Mouse (Mus musculus): ENCODE data around the gene Pcnx. TPM values are rescaled to one million over a fixed set of nuclear protein-coding genes. Genes with fewer than 3 reads are reported as not detected.

Pcnx gene
- total and polyA plus RNA-seq, 2 experiments from 2014 or later = 8.2 to 46.6 TPM

DNA sequence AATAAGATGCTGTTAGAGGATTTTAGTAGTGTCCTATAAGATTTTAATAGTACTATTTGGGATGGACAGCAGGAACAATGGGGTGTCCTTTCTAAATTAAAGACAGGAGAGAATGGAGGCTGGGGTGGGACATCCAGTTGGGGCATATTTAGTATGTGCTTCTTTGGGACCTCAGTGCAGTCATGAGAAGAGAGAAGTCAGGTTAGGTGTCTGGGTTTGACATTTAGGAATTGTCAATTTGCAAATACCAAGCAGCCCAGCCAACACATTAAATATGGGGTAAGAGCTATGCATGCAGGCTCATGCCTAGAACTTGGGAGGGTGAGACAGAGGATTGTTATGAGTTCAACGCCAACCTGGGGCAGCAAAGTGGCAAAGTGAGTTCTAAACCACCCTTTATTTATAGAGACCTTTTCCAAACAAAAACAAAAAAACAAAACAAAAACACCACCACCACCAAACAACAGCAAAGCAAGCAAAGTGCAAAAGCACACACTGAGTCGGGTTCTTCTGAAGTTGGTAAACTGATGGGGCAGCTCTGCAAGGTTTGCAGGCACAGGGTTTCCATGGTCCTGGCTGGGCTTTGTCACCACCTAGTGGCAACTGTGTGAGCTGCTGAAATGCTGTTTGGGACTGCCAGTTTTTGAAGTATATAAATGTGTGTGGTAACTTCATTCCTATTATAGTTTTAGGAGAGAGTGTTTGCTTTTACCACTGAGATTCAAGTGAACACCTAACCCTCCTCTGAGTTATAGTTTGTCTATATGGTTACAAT is 55.5 kb downstream of the Pcnx start:
- WGBS = 54% methylated on average over 2 of the region's 2 CpGs
- Histone ChIP-seq H3K9ac (replicated peaks; ENCODE audit: low read length, poor library complexity, severe bottlenecking) (no peak overlapping the region), H3K4me2 (ENCODE audit: low read depth, low read length, poor library complexity, severe bottlenecking) (no peak overlapping the region), H3K36me3 (ENCODE audit: insufficient read depth, low read length) (peaks cover 18% of the 10 kb centered on the region), H3K4me1 (ENCODE audit: insufficient read depth, low read length) (no peaks in the 10 kb centered on the region), H3K27ac (ENCODE audit: low read depth, low read length) (no peak overlapping the region), H3K9me3 (ENCODE audit: low read length) (no peaks in the 10 kb centered on the region), H3K27me3 (ENCODE audit: insufficient read depth, low read length) (no peaks in the 10 kb centered on the region), H3K4me3 (ENCODE audit: low read depth, low read length) (no peak overlapping the region)
- DNase-seq (ENCODE audit: low spot score) (peak; percentile 81), ATAC-seq (ENCODE audit: low FRiP score) (peak; percentile 70; the same call in 1 of the 2 replicates)
- TF ChIP-seq CTCF (IDR thresholded peaks at IDR 0.05) = peak; percentile 95

DNA sequence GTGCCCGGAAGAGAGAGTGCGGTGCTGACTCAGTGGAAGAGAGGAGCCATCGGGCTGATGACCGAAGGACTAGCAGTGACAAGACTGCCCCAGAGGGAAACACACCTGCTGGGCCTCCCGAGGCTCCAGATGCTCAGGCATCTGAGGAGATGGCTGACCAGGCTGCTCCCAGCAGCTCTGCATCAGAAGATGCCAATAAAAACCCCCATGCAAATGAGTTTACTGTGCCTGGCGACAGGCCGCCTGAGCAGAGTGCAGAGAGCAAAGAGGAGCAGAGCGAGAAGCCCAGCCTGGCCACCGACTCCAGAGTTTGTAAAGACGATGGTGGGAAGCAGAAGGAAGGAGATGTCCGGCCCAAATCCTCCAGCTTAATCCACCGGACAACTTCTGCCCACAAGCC is 58.5 kb downstream of the Pcnx start:
- H3K36me3 ChIP-seq (ENCODE audit: insufficient read depth, low read length) = peaks cover 18% of the 10 kb centered on the region
- ATAC-seq (ENCODE audit: low FRiP score) (no peak), DNase-seq (ENCODE audit: low spot score) (no peak)
- 90% methylated on average over 12 of the region's 12 CpGs for WGBS
- TF ChIP-seq CTCF (IDR thresholded peaks at IDR 0.05) = no peak
- no peak overlapping the region for H3K4me3 ChIP-seq (ENCODE audit: low read depth, low read length)
- H3K9me3 ChIP-seq (ENCODE audit: low read length) = no peaks in the 10 kb centered on the region
- no peaks in the 10 kb centered on the region for H3K4me1 ChIP-seq (ENCODE audit: insufficient read depth, low read length)
- H3K27ac ChIP-seq (ENCODE audit: low read depth, low read length) = no peak overlapping the region
- no peak overlapping the region for H3K4me2 ChIP-seq (ENCODE audit: low read depth, low read length, poor library complexity, severe bottlenecking)
- H3K9ac ChIP-seq (replicated peaks; ENCODE audit: low read length, poor library complexity, severe bottlenecking) = no peak overlapping the region
- H3K27me3 ChIP-seq (ENCODE audit: insufficient read depth, low read length) = no peaks in the 10 kb centered on the region

DNA sequence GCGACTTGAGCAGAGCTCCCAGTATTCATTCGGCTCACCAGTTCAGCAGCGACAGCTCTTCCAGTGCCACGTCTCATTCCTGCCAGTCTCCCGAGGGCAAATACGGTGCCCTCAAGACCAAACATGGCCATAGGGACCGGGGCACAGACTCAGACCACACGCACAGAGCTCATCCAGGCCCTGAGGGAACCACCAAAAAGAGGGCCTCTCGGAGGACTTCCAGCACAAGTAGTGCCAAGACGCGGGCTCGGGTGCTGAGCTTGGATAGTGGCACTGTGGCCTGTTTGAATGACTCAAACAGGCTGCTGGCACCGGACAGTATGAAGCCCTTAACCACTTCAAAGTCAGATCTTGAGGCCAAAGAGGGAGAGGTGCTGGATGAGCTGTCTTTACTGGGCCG is 59.1 kb downstream of the Pcnx start:
- ATAC-seq (ENCODE audit: low FRiP score) (no peak), DNase-seq (ENCODE audit: low spot score) (no peak)
- H3K4me1 ChIP-seq (ENCODE audit: insufficient read depth, low read length) = no peaks in the 10 kb centered on the region
- no peak overlapping the region for H3K9ac ChIP-seq (replicated peaks; ENCODE audit: low read length, poor library complexity, severe bottlenecking)
- no peaks in the 10 kb centered on the region for H3K27me3 ChIP-seq (ENCODE audit: insufficient read depth, low read length)
- H3K4me3 ChIP-seq (ENCODE audit: low read depth, low read length) = no peak overlapping the region
- no peaks in the 10 kb centered on the region for H3K9me3 ChIP-seq (ENCODE audit: low read length)
- no peak overlapping the region for H3K27ac ChIP-seq (ENCODE audit: low read depth, low read length)
- H3K36me3 ChIP-seq (ENCODE audit: insufficient read depth, low read length) = peaks cover 18% of the 10 kb centered on the region
- TF ChIP-seq CTCF (IDR thresholded peaks at IDR 0.05) = no peak
- no peak overlapping the region for H3K4me2 ChIP-seq (ENCODE audit: low read depth, low read length, poor library complexity, severe bottlenecking)
- 94% methylated on average over 14 of the region's 14 CpGs for WGBS

DNA sequence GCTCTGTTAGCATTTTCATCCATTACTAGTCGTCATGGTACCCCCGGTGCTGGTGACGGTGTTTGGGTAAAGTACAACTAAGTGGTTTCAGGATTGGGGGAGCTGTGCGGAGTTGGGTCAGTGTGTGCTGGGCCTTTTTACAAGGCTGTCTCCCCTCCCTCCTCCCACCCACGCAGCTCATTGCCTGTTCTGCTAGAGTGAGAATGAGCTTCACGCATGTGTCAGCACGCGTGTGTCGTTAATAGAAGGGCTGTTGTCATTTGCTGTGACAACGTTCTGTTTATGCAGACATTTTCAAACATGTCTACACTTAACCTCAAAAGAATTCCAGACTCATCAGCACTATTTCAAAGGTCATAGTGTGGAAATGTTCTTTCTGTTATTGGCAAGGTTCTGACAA is 60.2 kb downstream of the Pcnx start:
- WGBS = 88% methylated on average over 10 of the region's 10 CpGs
- no peak for DNase-seq (ENCODE audit: low spot score)

DNA sequence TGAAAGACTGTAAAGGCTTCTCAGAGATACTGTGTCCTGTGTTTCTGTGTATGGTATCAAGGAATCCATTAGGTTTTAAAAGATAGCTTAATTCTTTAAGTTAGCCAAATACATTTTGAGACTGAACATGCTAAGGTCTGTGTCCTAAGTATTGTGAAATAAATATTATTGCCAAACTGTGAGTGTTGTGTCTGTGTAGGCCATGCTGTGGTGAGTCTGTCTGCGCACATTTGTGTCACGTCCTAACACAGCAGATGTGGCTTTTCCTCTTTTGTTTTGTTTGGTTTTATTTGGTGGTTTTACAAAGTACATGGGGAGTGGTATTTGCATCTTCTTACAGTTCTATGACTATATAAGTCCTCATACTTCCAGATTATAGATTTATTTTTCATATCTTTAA is 60.8 kb downstream of the Pcnx start:
- DNase-seq (ENCODE audit: low spot score) (no peak), ATAC-seq (ENCODE audit: low FRiP score) (no peak)
- Histone ChIP-seq H3K4me1 (ENCODE audit: insufficient read depth, low read length) (no peaks in the 10 kb centered on the region), H3K36me3 (ENCODE audit: insufficient read depth, low read length) (peaks cover 18% of the 10 kb centered on the region), H3K9ac (replicated peaks; ENCODE audit: low read length, poor library complexity, severe bottlenecking) (no peak overlapping the region), H3K9me3 (ENCODE audit: low read length) (no peaks in the 10 kb centered on the region), H3K4me3 (ENCODE audit: low read depth, low read length) (no peak overlapping the region), H3K27me3 (ENCODE audit: insufficient read depth, low read length) (no peaks in the 10 kb centered on the region), H3K27ac (ENCODE audit: low read depth, low read length) (no peak overlapping the region), H3K4me2 (ENCODE audit: low read depth, low read length, poor library complexity, severe bottlenecking) (no peak overlapping the region)
- TF ChIP-seq CTCF (IDR thresholded peaks at IDR 0.05) = no peak
- 90% methylated on average over 2 of the region's 2 CpGs for WGBS

More for the DNA sequence above, 60.2 kb downstream of the Pcnx start:
- Histone ChIP-seq H3K9ac (replicated peaks; ENCODE audit: low read length, poor library complexity, severe bottlenecking) (no peak overlapping the region), H3K4me1 (ENCODE audit: insufficient read depth, low read length) (no peaks in the 10 kb centered on the region), H3K4me3 (ENCODE audit: low read depth, low read length) (no peak overlapping the region), H3K9me3 (ENCODE audit: low read length) (no peaks in the 10 kb centered on the region), H3K27ac (ENCODE audit: low read depth, low read length) (no peak overlapping the region), H3K36me3 (ENCODE audit: insufficient read depth, low read length) (peaks cover 18% of the 10 kb centered on the region), H3K27me3 (ENCODE audit: insufficient read depth, low read length) (no peaks in the 10 kb centered on the region), H3K4me2 (ENCODE audit: low read depth, low read length, poor library complexity, severe bottlenecking) (no peak overlapping the region)
- ATAC-seq (ENCODE audit: low FRiP score) = no peak
- TF ChIP-seq CTCF (IDR thresholded peaks at IDR 0.05) = no peak

- Histone ChIP-seq H3K4me1 (ENCODE audit: insufficient read depth, low read length) (no peaks in the 10 kb centered on the region), H3K9ac (replicated peaks; ENCODE audit: low read length, poor library complexity, severe bottlenecking) (no peak overlapping the region), H3K27me3 (ENCODE audit: insufficient read depth, low read length) (no peaks in the 10 kb centered on the region), H3K36me3 (ENCODE audit: insufficient read depth, low read length) (peaks cover 18% of the 10 kb centered on the region), H3K4me3 (ENCODE audit: low read depth, low read length) (no peak overlapping the region), H3K9me3 (ENCODE audit: low read length) (no peaks in the 10 kb centered on the region), H3K4me2 (ENCODE audit: low read depth, low read length, poor library complexity, severe bottlenecking) (no peak overlapping the region), H3K27ac (ENCODE audit: low read depth, low read length) (no peak overlapping the region)
- ATAC-seq (ENCODE audit: low FRiP score) (no peak), DNase-seq (ENCODE audit: low spot score) (no peak)
- no peak for TF ChIP-seq CTCF (IDR thresholded peaks at IDR 0.05)
- 99% methylated on average over 4 of the region's 4 CpGs for WGBS
Observed at GRCm38 (mm10) chr12:81921785-81922184, 62.0 kb downstream of the Pcnx start.
